Mouse (Mus musculus) hindbrain, embryonic 14.5 days (tissue): Measurements from ENCODE around the gene Mrps10. TPM values are rescaled to one million over a fixed set of nuclear protein-coding genes. Genes with fewer than 3 reads are reported as not detected.

Experiments
- ATAC-seq: fragments of 200-750 bp; cut with Nextera tagmentation; 2 replicates; pipeline ENCODE4 v1.8.0; 2017; ENCODE audit warnings: moderate number of reproducible peaks, mild to moderate bottlenecking, moderate TSS enrichment, moderate library complexity; ENCODE audit not compliant: low FRiP score
- DNase-seq: peaks from one replicate; pipeline ENCODE4 v3.0.0-alpha.2; 2015; ENCODE audit warnings: low spot score
- H3K27ac ChIP-seq: fragments of 300-500 bp; sonication (generic); 2 replicates; pipeline ENCODE4 v1.5.1; 2014; ENCODE audit warnings: mild to moderate bottlenecking, moderate library complexity
- H3K27me3 ChIP-seq: fragments of 300-500 bp; sonication (generic); 2 replicates; pipeline ENCODE4 v1.6.1; 2014; ENCODE audit warnings: mild to moderate bottlenecking, low read length, mixed read lengths; ENCODE audit not compliant: control insufficient read depth, insufficient read depth
- H3K36me3 ChIP-seq: fragments of 300-500 bp; sonication (generic); replicated peaks from 2 replicates; pipeline ENCODE4 v1.6.1; 2014; ENCODE audit not compliant: control insufficient read depth, insufficient read depth
- H3K4me1 ChIP-seq: fragments of 300-500 bp; sonication (generic); replicated peaks from 2 replicates; pipeline ENCODE4 v1.6.1; 2014; ENCODE audit warnings: antibody characterized with exemption, low read length, mixed read lengths; ENCODE audit not compliant: control insufficient read depth, insufficient read depth
- H3K4me2 ChIP-seq: fragments of 300-500 bp; sonication (generic); replicated peaks from 2 replicates; pipeline ENCODE4 v1.6.1; 2014; ENCODE audit warnings: mild to moderate bottlenecking, moderate library complexity
- H3K4me3 ChIP-seq: fragments of 300-500 bp; sonication (generic); replicated peaks from 2 replicates; pipeline ENCODE4 v1.5.1; 2014; ENCODE audit warnings: mild to moderate bottlenecking, low read length
- H3K9ac ChIP-seq: fragments of 300-500 bp; sonication (generic); 2 replicates; pipeline ENCODE4 v1.6.1; 2014
- H3K9me3 ChIP-seq: fragments of 300-500 bp; sonication (generic); 2 replicates; pipeline ENCODE4 v1.6.1; 2016; ENCODE audit warnings: low read length; ENCODE audit not compliant: control insufficient read depth
- WGBS: fragments of 180-500 bp; shearing (Covaris S2); extraction: QIAGEN DNeasy Blood & Tissue Kit; methylation state at CpG from one replicate; pipeline ENCODE4 v1.1.7; 2014; 5-methylcytosine and 5-hydroxymethylcytosine counted together
- polyA plus RNA-seq: library from polyadenylated mRNA; unstranded; fragments of >200 nt; fragmentation: Nextera tagmentation; extraction: Ambion mirVana; gene quantifications from 2 replicates; pipeline ENCODE4 v1.2.1, GENCODE M21; 2014

Gene Mrps10
- 61.7 and 72.3 TPM in 2 replicates for polyA plus RNA-seq

- DNase-seq (peak; percentile 94), ATAC-seq (peak; percentile 93)
- Histone ChIP-seq H3K27me3 (no peaks in the 10 kb centered on the region), H3K4me3 (peak within 1 kb of the TSS; percentile 79), H3K36me3 (peaks cover 14% of the 10 kb centered on the region), H3K9me3 (no peaks in the 10 kb centered on the region), H3K4me2 (peak within 1 kb of the TSS; percentile 85), H3K4me1 (peaks cover 9% of the 10 kb centered on the region; the same call in 1 of the 2 replicates), H3K27ac (peak within 1 kb of the TSS; percentile 88), H3K9ac (peak within 1 kb of the TSS; percentile 62)
- 5% methylated on average over 35 of the region's 35 CpGs for WGBS
Observed at GRCm38 (mm10) chr17:47368401-47369086, at the start of gene Mrps10. Gene Mrps10 (plus strand): TSS chr17:47368887.

- no peak for ATAC-seq
- H3K36me3 ChIP-seq, result peaks cover 57% of the 10 kb centered on the region
- no peaks in the 10 kb centered on the region for H3K27me3 ChIP-seq
- DNase-seq, result no peak
- H3K27ac ChIP-seq, result no peak overlapping the region
- H3K4me3 ChIP-seq, result no peak overlapping the region
- no peak overlapping the region for H3K9ac ChIP-seq
- 80% methylated on average over 20 of the region's 20 CpGs for WGBS
- no peak overlapping the region for H3K4me2 ChIP-seq
- H3K4me1 ChIP-seq, result no peaks in the 10 kb centered on the region
- H3K9me3 ChIP-seq, result no peaks in the 10 kb centered on the region
Observed at GRCm38 (mm10) chr17:47318972-47319625, 49.6 kb upstream of the Mrps10 start.

- Histone ChIP-seq H3K4me1 (no peaks in the 10 kb centered on the region), H3K4me3 (no peak overlapping the region), H3K4me2 (no peak overlapping the region), H3K9me3 (no peaks in the 10 kb centered on the region), H3K9ac (no peak overlapping the region), H3K27me3 (no peaks in the 10 kb centered on the region), H3K36me3 (peaks cover 55% of the 10 kb centered on the region), H3K27ac (no peak overlapping the region)
- no peak for ATAC-seq
- no peak for DNase-seq
- WGBS, result 91% methylated on average over 12 of the region's 12 CpGs
Observed at GRCm38 (mm10) chr17:47319761-47320160, 48.9 kb upstream of the Mrps10 start.

- WGBS, result 86% methylated on average over 22 of the region's 22 CpGs
- Histone ChIP-seq H3K36me3 (peaks cover 45% of the 10 kb centered on the region), H3K9ac (no peak overlapping the region), H3K4me3 (no peak overlapping the region), H3K9me3 (no peaks in the 10 kb centered on the region), H3K27me3 (no peaks in the 10 kb centered on the region), H3K4me2 (no peak overlapping the region), H3K27ac (no peak overlapping the region), H3K4me1 (no peaks in the 10 kb centered on the region)
- DNase-seq, result no peak
- no peak for ATAC-seq
Observed at GRCm38 (mm10) chr17:47322128-47322990, 46.3 kb upstream of the Mrps10 start.

- Histone ChIP-seq H3K9me3 (no peaks in the 10 kb centered on the region), H3K27ac (no peak overlapping the region), H3K4me2 (no peak overlapping the region), H3K36me3 (peaks cover 40% of the 10 kb centered on the region), H3K4me1 (no peaks in the 10 kb centered on the region), H3K9ac (no peak overlapping the region), H3K27me3 (no peaks in the 10 kb centered on the region), H3K4me3 (no peak overlapping the region)
- no peak for DNase-seq
- ATAC-seq, result no peak
- 96% methylated on average over 6 of the region's 6 CpGs for whole genome bisulfite sequencing
Observed at GRCm38 (mm10) chr17:47322991-47323295, 45.7 kb upstream of the Mrps10 start.

GRCm38 (mm10) chr17:47327559-47327958 is 41.1 kb upstream of the Mrps10 start:
- Histone ChIP-seq H3K4me2 (no peak overlapping the region), H3K9me3 (no peaks in the 10 kb centered on the region), H3K9ac (no peak overlapping the region), H3K4me1 (no peaks in the 10 kb centered on the region), H3K27me3 (no peaks in the 10 kb centered on the region), H3K36me3 (peaks cover 58% of the 10 kb centered on the region), H3K4me3 (no peak overlapping the region), H3K27ac (no peak overlapping the region)
- WGBS, result 93% methylated on average over 12 of the region's 12 CpGs
- DNase-seq, result no peak
- ATAC-seq, result no peak

GRCm38 (mm10) chr17:47327969-47328368 is 40.7 kb upstream of the Mrps10 start:
- Histone ChIP-seq H3K4me1 (no peaks in the 10 kb centered on the region), H3K27me3 (no peaks in the 10 kb centered on the region), H3K27ac (no peak overlapping the region), H3K4me3 (no peak overlapping the region), H3K36me3 (peaks cover 57% of the 10 kb centered on the region), H3K9ac (no peak overlapping the region), H3K9me3 (no peaks in the 10 kb centered on the region), H3K4me2 (no peak overlapping the region)
- no peak for ATAC-seq
- WGBS, result 74% methylated on average over 7 of the region's 7 CpGs
- DNase-seq, result no peak

- Histone ChIP-seq H3K27me3 (no peaks in the 10 kb centered on the region), H3K4me2 (no peak overlapping the region), H3K36me3 (peaks cover 53% of the 10 kb centered on the region), H3K4me3 (no peak overlapping the region), H3K4me1 (no peaks in the 10 kb centered on the region), H3K27ac (no peak overlapping the region), H3K9ac (no peak overlapping the region), H3K9me3 (no peaks in the 10 kb centered on the region)
- 92% methylated on average over 26 of the region's 26 CpGs for WGBS
- no peak for DNase-seq
- no peak for ATAC-seq
Observed at GRCm38 (mm10) chr17:47328552-47329343, 39.9 kb upstream of the Mrps10 start.
